11 mouse cellular contexts compared by ENCODE assay signal in the genomic region with DNA sequence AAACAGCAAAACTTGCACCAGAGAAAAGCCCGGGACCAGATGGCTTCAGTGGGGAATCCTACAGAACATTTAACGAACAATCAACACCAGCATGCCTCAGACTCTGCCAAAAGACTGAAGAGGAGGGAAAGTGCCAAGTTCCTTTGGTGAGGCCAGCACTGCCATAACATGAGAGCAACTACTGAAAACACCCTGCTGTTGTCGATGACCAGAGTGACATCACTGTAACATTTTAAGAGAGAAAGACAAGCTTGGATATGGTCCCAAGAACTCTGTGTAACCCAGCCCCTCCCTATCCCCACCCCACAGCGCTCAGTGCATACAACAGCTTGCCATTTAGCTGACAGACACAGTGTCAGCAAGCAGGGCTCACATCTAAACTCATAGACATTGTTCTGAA. TPM values are rescaled to one million over a fixed set of nuclear protein-coding genes. Genes with fewer than 3 reads are reported as not detected.
A peak's percentile ranks its signal among the peaks of the same experiment; 100 is the strongest.
DNase-seq lines count a peak whose midpoint lies in the region; ATAC-seq and TF ChIP-seq lines count a peak whose summit lies in the region.
"Had no signal": no experiment of that assay in that cellular context is flagged by ENCODE, and none has a peak within 500 bp of the region (broad histone marks: within the 10 kb centered on the region; RNA-seq: fewer than 3 reads in every experiment).

No protein-coding gene starts in this region.

- no peaks in the 10 kb centered on the region for H3K4me1 ChIP-seq in lung, embryonic 16.5 days (replicated peaks; ENCODE audit: control insufficient read depth, insufficient read depth, low read length)
- no peaks in the 10 kb centered on the region for H3K4me1 ChIP-seq in forebrain, postnatal 0 days (ENCODE audit: insufficient read depth)
- H3K4me1 ChIP-seq: intestine, embryonic 15.5 days; midbrain, embryonic 10.5 days had no signal

- no peak overlapping the region for H3K9ac ChIP-seq in lung, embryonic 16.5 days (ENCODE audit: low read length)
- H3K9ac ChIP-seq in forebrain, postnatal 0 days, result no peak overlapping the region
- H3K9ac ChIP-seq: intestine, embryonic 15.5 days had no signal

- no peak overlapping the region for H3K27ac ChIP-seq in lung, embryonic 16.5 days (ENCODE audit: low read length)
- H3K27ac ChIP-seq in forebrain, postnatal 0 days (ENCODE audit: low read depth, low read length), result no peak overlapping the region
- H3K27ac ChIP-seq: intestine, embryonic 15.5 days; midbrain, embryonic 10.5 days had no signal

- H3K27me3 ChIP-seq in lung, embryonic 16.5 days (ENCODE audit: control insufficient read depth, insufficient read depth, low read depth, low read length), result no peaks in the 10 kb centered on the region
- H3K27me3 ChIP-seq in forebrain, postnatal 0 days (ENCODE audit: insufficient read depth, low read length), result no peaks in the 10 kb centered on the region
- H3K27me3 ChIP-seq: intestine, embryonic 15.5 days; Patski had no signal

- no peaks in the 10 kb centered on the region for H3K9me3 ChIP-seq in lung, embryonic 16.5 days (ENCODE audit: control insufficient read depth, low read length)
- no peaks in the 10 kb centered on the region for H3K9me3 ChIP-seq in forebrain, postnatal 0 days (ENCODE audit: low read length)
- H3K9me3 ChIP-seq: intestine, embryonic 15.5 days; midbrain, embryonic 10.5 days had no signal

- no peak for DNase-seq in frontal cortex, postnatal 25 days (ENCODE audit: low spot score in 2 of 2)
- no peak for DNase-seq in lung, adult 18-20 months
- peak; percentile 78 for DNase-seq in forebrain, postnatal 0 days
- DNase-seq in lung, postnatal 36 days, result peak; percentile 8
- no peak for DNase-seq in spleen, postnatal 14 days (ENCODE audit: low spot score in 2 of 2)
- DNase-seq in c-Kit-positive CD71-positive TER-119-positive erythroid progenitor cells, embryonic 14.5 days (ENCODE audit: low spot score), result no peak

- peak; percentile 67 for ATAC-seq in frontal cortex, adult (ENCODE audit: low TSS enrichment)
- peak; percentile 77 for ATAC-seq in lung, embryonic 16.5 days (ENCODE audit: low read depth)
- ATAC-seq in forebrain, postnatal 0 days, result peak; percentile 92
- ATAC-seq: intestine, embryonic 15.5 days; Patski had no signal

- no peak overlapping the region for H3K4me3 ChIP-seq in lung, embryonic 16.5 days (ENCODE audit: low read length)
- no peak overlapping the region for H3K4me3 ChIP-seq in forebrain, postnatal 0 days (ENCODE audit: low read depth, low read length)
- H3K4me3 ChIP-seq: intestine, embryonic 15.5 days; midbrain, embryonic 10.5 days had no signal

- H3K4me2 ChIP-seq in lung, embryonic 16.5 days (ENCODE audit: low read depth, low read length), result no peak overlapping the region
- H3K4me2 ChIP-seq in forebrain, postnatal 0 days (ENCODE audit: low read depth), result no peak overlapping the region
- H3K4me2 ChIP-seq: intestine, embryonic 15.5 days had no signal

- H3K36me3 ChIP-seq in lung, embryonic 16.5 days (ENCODE audit: control insufficient read depth, insufficient read depth, low read length), result peaks cover 51% of the 10 kb centered on the region
- peaks cover 68% of the 10 kb centered on the region for H3K36me3 ChIP-seq in forebrain, postnatal 0 days (ENCODE audit: insufficient read depth)

- 63% methylated on average over 4 of the region's 4 CpGs for WGBS in lung, embryonic 16.5 days
- WGBS in forebrain, postnatal 0 days, result 41% methylated on average over 4 of the region's 4 CpGs

- no peak for TF ChIP-seq CTCF in forebrain, postnatal 0 days (IDR thresholded peaks at IDR 0.05; ENCODE audit: low read depth)

RNA-seq across cellular contexts. Expression of gene Fbh1, which starts 11.7 kb away (rescaled TPM):
- 117 and 119 TPM in 2 replicates for polyA plus RNA-seq in lung, embryonic 16.5 days (2015; fragmentation: Nextera tagmentation; extraction: Ambion mirVana)
- total RNA-seq in forebrain, postnatal 0 days (2014; rRNA removed), result 84.0 and 98.9 TPM in 2 replicates
- 64.8 and 66.2 TPM in 2 replicates for polyA plus RNA-seq in forebrain, postnatal 0 days (2015; fragmentation: Nextera tagmentation; extraction: Ambion mirVana)

RNA-seq across cellular contexts. Expression of gene Ankrd16, which starts 12.0 kb away (rescaled TPM):
- 38.6 and 40.6 TPM in 2 replicates for polyA plus RNA-seq in lung, embryonic 16.5 days (2015; fragmentation: Nextera tagmentation; extraction: Ambion mirVana)
- total RNA-seq in forebrain, postnatal 0 days (2014; rRNA removed), result 51.1 and 57.1 TPM in 2 replicates
- polyA plus RNA-seq in forebrain, postnatal 0 days (2015; fragmentation: Nextera tagmentation; extraction: Ambion mirVana), result 18.5 and 26.9 TPM in 2 replicates

Comparison
In these comparisons a context has a peak if more than half of its experiments do, and no peak if none do; other contexts are left out.
1. DNase-seq: peak in forebrain, postnatal 0 days (single experiment) and lung, postnatal 36 days (single experiment); none in frontal cortex, postnatal 25 days (0 of 2), lung, adult 18-20 months (0 of 2), spleen, postnatal 14 days (0 of 2) and c-Kit-positive CD71-positive TER-119-positive erythroid progenitor cells, embryonic 14.5 days (single experiment).
2. Peak in every context shown above with its lines, with median percentiles within 50 percentile points of each other: ATAC-seq.